Mouse (Mus musculus) embryonic facial prominence, embryonic 10.5 days (tissue): ENCODE measurements around the gene Clec4n. TPM values are rescaled to one million over a fixed set of nuclear protein-coding genes. Genes with fewer than 3 reads are reported as not detected.

ENCODE experiments used
- polyA plus RNA-seq: library from polyadenylated mRNA; unstranded; fragments of >200 nt; fragmentation: Nextera tagmentation; extraction: Ambion mirVana; gene quantifications from 2 replicates; pipeline ENCODE4 v1.2.1, GENCODE M21; 2016

Gene Clec4n
- polyA plus RNA-seq, 1 experiment from 2014 or later: not detected

Other genes starting within 250 kb of the Clec4n start
- not detected in 2 replicates for gene Clec4a4, start 239.5 kb upstream of the Clec4n start, polyA plus RNA-seq
- not detected in 2 replicates for gene Clec4b1, start 179.9 kb upstream of the Clec4n start, polyA plus RNA-seq
- 0.69 and 0.72 TPM in 2 replicates for gene Clec4a2, start 123.4 kb upstream of the Clec4n start, polyA plus RNA-seq
- not detected in 2 replicates for gene Clec4b2, start 57.0 kb upstream of the Clec4n start, polyA plus RNA-seq
- not detected in 2 replicates for gene Clec4d, start 32.3 kb downstream of the Clec4n start, polyA plus RNA-seq
- gene Clec4e, start 60.0 kb downstream of the Clec4n start, polyA plus RNA-seq: not detected in 2 replicates
- gene Vmn2r19, start 78.5 kb downstream of the Clec4n start, polyA plus RNA-seq: not detected in 2 replicates
- not detected in 2 replicates for gene Vmn2r20, start 188.3 kb downstream of the Clec4n start, polyA plus RNA-seq